Mouse (Mus musculus): ENCODE data around the gene Msrb2. TPM values are rescaled to one million over a fixed set of nuclear protein-coding genes. Genes with fewer than 3 reads are reported as not detected.

Msrb2 gene
- total RNA-seq, 1 experiment from 2014 or later = 30.5 TPM

GRCm38 (mm10) chr2:19390411-19391143, 19.3 kb downstream of the Msrb2 start:
- no peak for DNase-seq

GRCm38 (mm10) chr2:19391649-19392048, 20.4 kb downstream of the Msrb2 start:
- no peak for DNase-seq

DNA sequence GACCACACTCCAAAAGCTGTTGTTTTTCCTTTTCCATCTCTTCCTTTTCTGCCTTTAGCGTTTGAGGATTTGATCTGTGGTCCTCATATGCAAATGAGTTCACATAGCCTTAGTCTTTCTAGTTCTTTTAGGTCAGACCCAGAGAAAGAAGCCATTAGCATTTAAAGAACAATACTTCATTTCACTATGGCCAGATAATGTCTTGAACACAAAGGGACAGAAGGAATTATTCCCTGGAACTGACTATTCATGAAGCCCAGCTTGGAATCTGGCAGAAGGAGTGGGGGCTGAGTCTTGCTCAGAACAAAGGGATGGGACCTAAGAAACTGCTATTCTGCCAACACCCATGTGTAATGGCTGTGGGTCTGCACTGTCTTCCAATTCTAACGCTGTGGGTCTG, 21.6 kb downstream of the Msrb2 start:
- DNase-seq = no peak

DNA sequence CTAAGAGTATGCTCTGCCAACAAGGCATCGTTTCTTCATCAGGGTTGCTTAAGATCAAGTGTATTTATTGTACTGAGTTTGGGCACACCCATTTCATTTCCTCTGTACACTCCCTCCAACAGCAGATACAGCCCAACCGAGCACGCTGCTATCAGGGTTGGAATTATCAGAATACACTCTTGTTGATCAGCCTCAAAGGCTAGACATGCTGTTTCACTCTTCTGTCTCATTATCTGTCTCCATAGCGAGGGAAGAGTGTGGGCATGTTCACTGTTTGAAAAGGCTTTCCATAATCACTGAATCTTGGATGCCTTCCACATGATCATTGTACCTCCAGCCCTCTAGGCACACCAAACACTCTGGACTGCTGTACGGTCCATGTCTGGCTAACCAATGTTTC, 34.2 kb downstream of the Msrb2 start:
- no peak for DNase-seq

DNA sequence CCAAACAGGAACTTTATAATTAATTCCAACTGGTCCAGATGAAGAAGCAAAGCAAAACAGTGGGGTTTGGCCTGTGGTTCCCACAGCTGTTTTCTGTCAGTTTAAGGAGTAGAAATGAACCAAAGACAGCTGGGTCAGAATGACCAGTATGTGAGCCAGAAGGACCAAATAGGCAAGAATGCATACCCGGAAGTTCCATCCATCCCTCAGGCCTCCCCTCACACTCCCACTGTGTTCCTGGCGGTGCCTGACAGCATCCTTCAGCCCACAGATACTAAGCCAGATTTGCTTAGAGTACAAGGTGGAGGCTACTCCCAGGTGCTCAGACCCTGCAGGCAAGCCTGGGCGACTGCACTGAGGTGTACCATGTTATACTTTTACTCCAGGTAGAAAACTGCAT, 35.3 kb downstream of the Msrb2 start:
- DNase-seq = no peak

- peak; percentile 58 for DNase-seq
Measured at GRCm38 (mm10) chr2:19414222-19414965, 43.2 kb downstream of the Msrb2 start.

- no peak for DNase-seq
Measured at GRCm38 (mm10) chr2:19415063-19415521, 43.9 kb downstream of the Msrb2 start.

DNA sequence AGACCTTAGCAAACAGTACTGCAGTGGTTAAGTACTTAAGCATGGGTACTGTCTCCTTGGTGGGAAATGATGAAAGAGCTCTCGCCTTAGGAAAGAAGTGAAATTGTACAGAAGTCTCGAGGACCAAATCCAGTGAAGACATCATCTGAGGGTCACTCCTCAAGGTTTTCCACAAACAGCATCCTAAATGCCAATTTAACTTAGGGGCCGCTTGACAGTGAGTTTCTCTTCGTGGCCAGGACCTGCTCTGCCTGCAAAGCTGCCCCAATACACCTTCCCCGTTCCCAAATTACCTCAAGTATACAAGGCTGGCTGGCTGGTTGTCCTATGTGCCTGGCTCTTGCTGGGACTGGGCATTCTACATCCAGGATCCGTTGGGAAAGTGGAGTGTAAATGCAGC, 44.8 kb downstream of the Msrb2 start:
- no peak for DNase-seq

DNA sequence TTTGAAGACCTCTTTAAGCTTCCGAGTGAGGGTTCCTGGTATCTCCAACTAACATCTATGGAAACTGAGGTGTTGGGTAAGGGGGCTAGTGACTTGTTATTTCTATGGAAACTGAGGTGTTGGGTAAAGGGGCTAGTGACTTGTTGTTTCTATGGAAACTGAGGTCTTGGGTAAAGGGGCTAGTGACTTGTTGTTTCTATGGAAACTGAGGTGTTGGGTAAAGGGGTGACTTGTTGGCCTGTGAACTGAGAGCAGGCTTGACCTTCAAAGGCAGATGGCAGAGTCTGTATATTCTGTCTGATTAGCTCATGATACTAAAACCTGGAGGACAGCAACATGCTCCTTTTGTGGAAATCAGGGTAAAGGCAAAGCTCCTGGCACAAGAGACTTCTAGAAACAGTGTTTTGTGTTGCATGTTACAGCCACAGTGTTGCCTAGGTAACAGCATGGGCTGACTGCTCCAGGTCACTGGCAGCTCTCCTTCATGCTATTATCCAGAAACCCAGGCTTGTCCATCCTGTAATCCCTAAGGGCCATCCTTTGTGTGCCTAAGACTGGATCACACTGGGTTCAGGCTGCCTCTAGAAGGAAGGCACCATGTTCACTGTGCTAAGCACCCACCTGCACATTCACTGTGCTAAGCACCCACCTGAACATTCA, 48.6 kb downstream of the Msrb2 start:
- no peak for DNase-seq

GRCm38 (mm10) chr2:19422226-19422625, 51.0 kb downstream of the Msrb2 start:
- DNase-seq = no peak

DNA sequence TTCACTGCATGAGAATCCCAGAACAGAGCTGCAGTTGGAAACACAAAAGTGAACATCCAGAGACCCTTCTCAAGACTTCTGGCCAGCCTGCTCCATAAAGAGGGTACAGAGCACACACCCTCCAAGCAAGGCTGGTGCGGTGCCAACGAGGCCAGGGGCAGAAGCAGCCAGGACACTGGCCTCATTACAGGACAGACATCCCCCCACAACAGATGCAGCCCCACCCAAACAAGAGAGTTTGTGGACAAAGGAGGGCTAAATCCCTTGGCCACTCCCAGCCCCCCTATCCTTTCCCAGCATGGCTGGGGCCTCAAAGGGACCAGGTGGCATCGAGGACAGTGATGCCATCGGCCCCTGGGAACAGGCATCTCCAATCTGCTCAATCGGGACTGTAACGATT, 51.8 kb downstream of the Msrb2 start:
- DNase-seq = no peak

GRCm38 (mm10) chr2:19429031-19429430, 57.8 kb downstream of the Msrb2 start:
- peak; percentile 62 for DNase-seq

GRCm38 (mm10) chr2:19429691-19430690, 58.8 kb downstream of the Msrb2 start:
- no peak for DNase-seq

DNA sequence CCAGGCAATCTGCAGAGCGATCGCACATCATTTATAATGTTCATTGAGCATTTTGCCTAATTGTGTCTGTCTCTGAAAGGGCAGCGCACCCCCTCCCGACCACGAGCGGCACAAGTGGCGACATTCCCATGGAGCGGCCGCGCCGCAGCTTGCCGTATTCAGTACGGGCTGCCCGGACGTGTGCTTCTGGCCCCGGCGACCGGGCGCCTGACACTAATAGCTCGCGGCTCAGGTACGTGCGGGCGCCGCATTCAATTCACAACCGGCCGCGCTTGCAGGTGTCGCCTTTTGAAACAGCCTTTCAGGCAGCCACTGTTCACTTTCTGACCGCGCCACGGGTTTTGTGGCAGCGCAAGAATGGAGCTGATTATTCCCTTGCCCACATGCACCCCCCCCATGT, 59.5 kb downstream of the Msrb2 start:
- no peak for DNase-seq

- no peak for DNase-seq
Measured at GRCm38 (mm10) chr2:19431186-19431585, 59.9 kb downstream of the Msrb2 start.

DNA sequence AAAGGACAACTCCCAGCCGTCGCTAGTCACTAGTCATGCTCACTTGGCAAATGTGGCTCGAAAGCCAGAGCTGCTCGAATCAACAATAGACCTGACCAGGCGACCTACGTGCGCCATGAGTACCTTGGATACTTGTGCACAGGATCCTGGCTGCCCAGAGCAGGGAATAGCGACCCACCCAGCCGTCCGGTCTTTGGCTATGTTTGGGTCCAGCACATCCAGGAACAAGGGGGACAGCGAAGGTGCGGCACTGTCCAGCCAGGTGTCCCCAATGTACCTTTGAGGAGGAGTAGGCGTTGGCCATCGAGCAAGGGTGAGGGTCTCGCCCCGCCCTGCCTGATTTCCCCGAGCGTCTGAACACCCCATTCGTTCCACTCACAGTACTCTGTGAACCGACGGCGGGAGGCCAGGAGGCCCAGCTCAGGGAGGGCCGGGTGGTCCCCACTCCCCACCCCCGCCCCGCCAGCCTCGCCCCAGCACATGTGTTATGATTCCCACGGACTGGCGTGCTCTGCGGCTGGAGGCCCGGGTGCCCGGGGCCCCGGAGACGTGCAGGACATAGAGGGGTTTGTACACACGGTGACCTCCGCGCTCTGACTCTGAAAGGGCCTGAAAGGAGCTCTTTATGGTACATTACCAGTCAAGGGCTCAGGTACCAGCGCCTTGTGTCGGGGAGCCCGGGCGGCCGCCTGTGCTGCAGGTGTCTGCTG, 60.5 kb downstream of the Msrb2 start:
- DNase-seq = no peak

GRCm38 (mm10) chr2:19444346-19444745, 73.1 kb downstream of the Msrb2 start:
- DNase-seq = no peak
